Mouse (Mus musculus) hindbrain, embryonic 15.5 days (tissue): ENCODE data around the gene Rps19bp1. TPM values are rescaled to one million over a fixed set of nuclear protein-coding genes. Genes with fewer than 3 reads are reported as not detected.

Source experiments
- ATAC-seq: fragments of 200-750 bp; cut with Nextera tagmentation; 2 replicates; pipeline ENCODE4 v1.8.0; 2017; ENCODE audit warnings: low read depth, moderate number of reproducible peaks, moderate TSS enrichment; ENCODE audit not compliant: low FRiP score
- H3K27ac ChIP-seq: fragments of 300-500 bp; sonication (generic); replicated peaks from 2 replicates; pipeline ENCODE4 v1.5.1; 2015; ENCODE audit warnings: mild to moderate bottlenecking, inconsistent platforms
- H3K27me3 ChIP-seq: fragments of 300-500 bp; sonication (generic); 2 replicates; pipeline ENCODE4 v1.6.1; 2015; ENCODE audit warnings: control low read depth, inconsistent platforms
- H3K36me3 ChIP-seq: fragments of 300-500 bp; sonication (generic); 2 replicates; pipeline ENCODE4 v1.6.1; 2015; ENCODE audit warnings: control low read depth, inconsistent platforms
- H3K4me1 ChIP-seq: fragments of 300-500 bp; sonication (generic); replicated peaks from 2 replicates; pipeline ENCODE4 v1.6.1; 2015; ENCODE audit warnings: control low read depth, inconsistent platforms
- H3K4me2 ChIP-seq: fragments of 300-500 bp; sonication (generic); 2 replicates; pipeline ENCODE4 v1.6.1; 2015; ENCODE audit warnings: moderate library complexity, mild to moderate bottlenecking, inconsistent platforms
- H3K4me3 ChIP-seq: fragments of 300-500 bp; sonication (generic); 2 replicates; pipeline ENCODE4 v1.5.1; 2015; ENCODE audit warnings: mild to moderate bottlenecking, inconsistent platforms
- H3K9ac ChIP-seq: fragments of 300-500 bp; sonication (generic); 2 replicates; pipeline ENCODE4 v1.6.1; 2015; ENCODE audit warnings: inconsistent platforms
- H3K9me3 ChIP-seq: fragments of 300-500 bp; sonication (generic); 2 replicates; pipeline ENCODE4 v1.6.1; 2016; ENCODE audit warnings: control low read depth, inconsistent platforms
- WGBS: fragments of 180-500 bp; shearing (Covaris S2); methylation state at CpG from one replicate; pipeline ENCODE4 v1.1.7; 2015; 5-methylcytosine and 5-hydroxymethylcytosine counted together
- polyA plus RNA-seq: library from polyadenylated mRNA; unstranded; fragments of >200 nt; fragmentation: Nextera tagmentation; extraction: Ambion mirVana; gene quantifications from 2 replicates; pipeline ENCODE4 v1.2.1, GENCODE M21; 2015

Rps19bp1 gene
- polyA plus RNA-seq, 1 experiment from 2014 or later: 76.2 TPM

DNA sequence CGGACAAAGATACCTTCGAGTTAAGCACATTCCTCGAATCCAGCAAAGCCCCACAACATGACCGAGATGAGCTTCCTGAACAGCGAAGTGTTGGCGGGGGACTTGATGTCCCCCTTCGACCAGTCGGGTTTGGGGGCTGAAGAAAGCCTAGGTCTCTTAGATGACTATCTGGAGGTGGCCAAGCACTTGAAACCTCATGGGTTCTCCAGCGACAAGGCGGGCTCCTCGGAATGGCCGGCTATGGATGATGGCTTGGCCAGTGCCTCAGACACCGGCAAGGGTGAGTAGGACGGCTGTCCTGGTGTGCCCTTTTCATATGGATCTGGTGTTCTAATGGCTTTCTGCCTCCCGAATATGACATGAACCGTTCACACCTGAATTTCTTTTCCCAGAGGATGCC is 7.9 kb downstream of the Rps19bp1 start:
- 7% methylated on average over 16 of the region's 16 CpGs for WGBS
- Histone ChIP-seq H3K9ac (peak overlapping the region; percentile 100), H3K36me3 (peaks cover 32% of the 10 kb centered on the region), H3K4me3 (peak overlapping the region; percentile 94), H3K4me2 (peak overlapping the region; percentile 88), H3K27me3 (no peaks in the 10 kb centered on the region), H3K4me1 (peaks cover 36% of the 10 kb centered on the region), H3K27ac (peak overlapping the region; percentile 99), H3K9me3 (no peaks in the 10 kb centered on the region)
- no peak for ATAC-seq

DNA sequence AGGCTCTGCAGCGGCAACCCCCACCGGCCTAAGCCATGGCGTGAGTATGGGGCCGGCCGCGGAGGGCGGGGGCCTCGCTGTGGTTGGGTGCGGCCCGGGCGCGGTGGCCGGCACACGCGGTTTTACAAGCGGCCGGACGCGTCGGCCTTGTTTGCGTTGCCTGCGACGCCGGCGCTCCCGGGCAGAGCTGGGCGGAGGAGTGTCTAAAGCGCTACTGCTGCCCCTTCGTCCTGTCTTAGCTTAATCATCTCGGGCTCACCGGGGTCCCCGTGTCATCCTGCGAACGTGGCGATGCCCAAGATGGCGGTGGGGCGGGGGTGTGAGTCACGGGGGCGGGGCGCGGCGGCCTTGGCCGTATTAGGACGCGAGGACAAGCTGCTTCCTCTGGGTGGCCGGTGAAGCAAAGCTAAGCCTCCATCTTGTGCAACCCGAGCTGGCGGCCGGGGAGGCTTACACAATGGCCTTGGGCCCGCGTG is 8.4 kb downstream of the Rps19bp1 start:
- under 1% methylated on average over 51 of the region's 51 CpGs for WGBS
- Histone ChIP-seq H3K4me1 (peaks cover 36% of the 10 kb centered on the region), H3K4me2 (peak overlapping the region; percentile 88), H3K27me3 (no peaks in the 10 kb centered on the region), H3K9ac (peak overlapping the region; percentile 100), H3K9me3 (no peaks in the 10 kb centered on the region), H3K4me3 (peak overlapping the region; percentile 94), H3K36me3 (peaks cover 38% of the 10 kb centered on the region), H3K27ac (peak overlapping the region; percentile 99)
- ATAC-seq: peak; percentile 6

DNA sequence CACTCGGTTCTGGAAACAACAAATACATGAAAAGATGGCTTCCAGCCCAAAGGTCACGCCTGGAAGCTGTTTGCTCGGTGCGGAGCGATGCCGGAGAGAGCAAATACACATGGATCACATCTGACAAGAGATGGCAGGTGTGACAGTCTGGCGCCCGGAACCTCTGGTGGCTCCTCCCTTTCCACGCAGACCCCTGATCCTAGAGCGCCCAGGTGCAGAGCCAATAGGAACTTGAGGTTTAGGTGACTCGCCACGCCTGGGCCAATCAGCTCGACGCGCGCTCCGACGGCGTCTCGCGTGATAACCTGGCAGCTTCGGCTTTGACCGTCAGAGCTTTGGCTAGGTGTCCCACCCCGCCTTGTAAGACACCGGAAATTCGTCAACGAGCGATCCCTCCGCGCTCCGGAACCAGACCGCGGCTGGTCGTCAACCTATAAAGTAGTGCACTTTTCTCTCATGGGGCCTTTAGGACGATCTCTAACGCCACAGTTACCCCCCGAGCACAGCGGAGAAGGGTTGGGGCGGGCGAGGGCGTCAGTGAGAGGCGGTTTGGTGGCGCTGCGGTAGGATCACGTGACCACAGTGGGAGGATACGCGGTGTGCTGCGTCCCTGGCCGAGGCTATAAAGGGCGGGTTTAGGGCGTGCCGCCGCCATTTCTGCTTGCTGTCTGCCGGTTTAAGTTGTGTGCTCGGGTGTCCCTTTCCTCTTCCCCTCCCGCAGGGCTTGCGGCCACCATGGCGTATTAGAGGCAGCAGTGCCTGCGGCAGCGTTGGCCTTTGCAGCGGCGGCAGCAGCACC is 9.1 kb downstream of the Rps19bp1 start, which contains the start of gene Atf4:
Atf4 (plus strand) TSS at position 338 of the 799 bp plus-strand sequence.
- WGBS: under 1% methylated on average over 57 of the region's 62 CpGs
- Histone ChIP-seq H3K4me2 (peak within 1 kb of the TSS; percentile 88), H3K9ac (peak within 1 kb of the TSS; percentile 100), H3K36me3 (peaks cover 44% of the 10 kb centered on the region), H3K27me3 (no peaks in the 10 kb centered on the region), H3K4me1 (peaks cover 36% of the 10 kb centered on the region), H3K4me3 (peak within 1 kb of the TSS; percentile 94), H3K27ac (peak within 1 kb of the TSS; percentile 99), H3K9me3 (no peaks in the 10 kb centered on the region)
- ATAC-seq: peak; percentile 97

DNA sequence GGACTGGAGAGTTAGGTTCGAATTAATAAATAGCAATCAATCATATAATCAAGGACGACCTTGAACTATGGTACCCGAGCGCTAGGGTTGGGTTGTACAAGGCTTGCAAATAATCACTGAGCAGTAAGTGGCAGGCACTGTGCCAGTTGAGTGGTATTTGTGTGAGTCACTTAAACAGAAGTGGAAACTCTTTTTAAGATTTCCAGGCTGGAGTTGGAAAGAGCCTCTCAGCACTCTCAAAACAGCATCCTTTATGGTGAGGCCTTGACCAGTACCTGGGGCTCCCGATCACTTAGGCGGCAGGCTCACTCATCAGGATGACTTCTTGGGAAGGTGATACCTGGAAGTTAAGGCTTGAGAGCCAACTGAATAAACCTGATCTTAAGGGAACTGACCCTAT is 9.9 kb downstream of the Rps19bp1 start:
- Histone ChIP-seq H3K4me1 (peaks cover 36% of the 10 kb centered on the region), H3K4me2 (peak overlapping the region; percentile 88), H3K4me3 (peak overlapping the region; percentile 94), H3K36me3 (peaks cover 48% of the 10 kb centered on the region), H3K27ac (peak overlapping the region; percentile 99), H3K9me3 (no peaks in the 10 kb centered on the region), H3K9ac (peak overlapping the region; percentile 71), H3K27me3 (no peaks in the 10 kb centered on the region)
- ATAC-seq: no peak
- 45% methylated on average over 6 of the region's 6 CpGs for WGBS

DNA sequence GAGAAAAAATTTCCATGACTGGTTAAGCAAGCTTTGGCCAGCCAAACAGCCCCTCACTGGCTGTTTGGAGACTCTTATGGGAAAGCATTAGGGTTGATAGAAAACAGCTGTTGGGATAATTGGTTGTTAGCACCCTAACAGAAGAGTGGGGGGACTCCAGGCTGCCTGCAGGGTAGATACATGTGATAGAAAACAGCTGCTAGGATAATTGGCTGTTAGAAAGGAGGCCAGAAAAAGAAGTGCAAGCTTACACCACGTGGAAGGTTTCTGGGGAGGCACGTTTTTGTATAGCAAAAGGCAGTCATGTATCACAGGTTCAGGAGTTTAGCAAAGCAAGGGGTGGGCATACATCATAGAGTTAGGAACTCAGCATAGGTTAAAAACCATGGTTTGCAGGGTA is 10.6 kb downstream of the Rps19bp1 start:
- ATAC-seq: no peak
- Histone ChIP-seq H3K4me2 (no peak overlapping the region), H3K27me3 (no peaks in the 10 kb centered on the region), H3K4me3 (no peak overlapping the region), H3K9ac (no peak overlapping the region), H3K4me1 (peaks cover 36% of the 10 kb centered on the region), H3K9me3 (no peaks in the 10 kb centered on the region), H3K27ac (peak overlapping the region; percentile 99), H3K36me3 (peaks cover 52% of the 10 kb centered on the region)
- 42% methylated on average over 2 of the region's 2 CpGs for WGBS

DNA sequence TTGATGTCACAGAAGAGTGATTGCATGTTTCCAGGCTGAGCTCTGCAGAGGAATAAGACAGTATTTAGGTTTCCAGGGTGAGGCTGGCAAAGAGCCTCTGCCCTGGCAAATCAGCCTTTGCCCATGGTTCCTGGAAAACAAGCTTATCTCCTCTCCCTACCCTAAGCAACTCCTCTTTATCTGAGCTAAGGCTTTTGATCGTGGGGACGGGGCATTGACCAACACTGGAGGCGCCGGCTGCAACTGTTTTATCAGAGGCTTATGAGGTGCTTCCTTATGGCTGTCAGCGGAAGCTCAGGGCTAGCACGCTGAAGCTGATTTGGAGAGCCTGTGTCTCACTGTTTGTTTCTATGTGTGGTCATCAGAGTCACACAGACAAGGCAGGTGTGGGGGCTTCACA is 13.5 kb downstream of the Rps19bp1 start:
- Histone ChIP-seq H3K4me2 (no peak overlapping the region), H3K9ac (no peak overlapping the region), H3K9me3 (no peaks in the 10 kb centered on the region), H3K4me3 (no peak overlapping the region), H3K4me1 (peaks cover 13% of the 10 kb centered on the region), H3K27me3 (no peaks in the 10 kb centered on the region), H3K27ac (no peak overlapping the region), H3K36me3 (peaks cover 53% of the 10 kb centered on the region)
- WGBS: 97% methylated on average over 6 of the region's 6 CpGs
- no peak for ATAC-seq

DNA sequence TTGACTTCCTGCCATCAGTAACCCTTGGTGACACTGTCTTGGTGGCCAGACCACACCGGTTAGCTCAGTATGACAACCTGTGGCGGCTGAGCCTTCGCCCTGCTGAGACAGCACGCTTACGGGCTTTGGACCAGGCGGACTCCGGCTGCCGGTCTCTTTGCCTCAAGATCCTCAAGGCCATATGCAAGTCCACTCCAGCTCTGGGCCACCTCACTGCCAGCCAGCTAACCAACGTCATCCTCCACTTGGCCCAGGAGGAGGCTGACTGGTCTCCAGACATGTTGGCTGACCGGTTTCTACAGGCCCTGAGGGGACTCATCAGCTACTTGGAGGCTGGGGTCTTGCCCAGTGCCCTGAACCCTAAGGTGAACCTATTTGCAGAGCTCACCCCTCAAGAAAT is 14.4 kb downstream of the Rps19bp1 start:
- peaks cover 13% of the 10 kb centered on the region for H3K4me1 ChIP-seq
- no peaks in the 10 kb centered on the region for H3K9me3 ChIP-seq
- H3K4me3 ChIP-seq: no peak overlapping the region
- H3K36me3 ChIP-seq: peaks cover 55% of the 10 kb centered on the region
- H3K9ac ChIP-seq: no peak overlapping the region
- H3K4me2 ChIP-seq: no peak overlapping the region
- no peaks in the 10 kb centered on the region for H3K27me3 ChIP-seq
- H3K27ac ChIP-seq: no peak overlapping the region
- WGBS: 97% methylated on average over 10 of the region's 10 CpGs
- ATAC-seq: no peak

DNA sequence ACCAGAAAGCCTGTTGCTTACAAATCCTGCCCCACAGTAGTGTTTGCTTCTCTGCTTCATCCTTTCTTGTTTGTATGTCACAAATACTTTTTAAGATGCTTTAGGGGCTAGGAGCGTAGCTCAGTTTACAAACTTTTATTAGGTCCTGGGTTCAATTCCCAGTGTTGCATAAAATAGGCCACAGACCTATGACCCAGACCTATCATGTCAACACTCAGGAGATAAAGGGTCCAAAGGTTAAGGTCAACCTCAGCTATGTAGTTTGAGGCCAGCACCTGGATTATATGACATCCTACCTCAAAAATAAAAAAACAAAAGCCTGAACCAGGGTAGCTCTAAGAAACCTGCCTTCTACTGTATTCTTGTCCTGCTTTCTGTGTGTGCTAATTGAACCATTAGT is 15.5 kb downstream of the Rps19bp1 start:
- WGBS: 100% methylated on average over 1 of the region's 1 CpGs
- ATAC-seq: no peak
- no peak overlapping the region for H3K4me2 ChIP-seq
- H3K36me3 ChIP-seq: peaks cover 60% of the 10 kb centered on the region
- H3K4me3 ChIP-seq: no peak overlapping the region
- no peak overlapping the region for H3K9ac ChIP-seq
- H3K27me3 ChIP-seq: no peaks in the 10 kb centered on the region
- no peak overlapping the region for H3K27ac ChIP-seq
- H3K4me1 ChIP-seq: peaks cover 2% of the 10 kb centered on the region
- H3K9me3 ChIP-seq: no peaks in the 10 kb centered on the region

DNA sequence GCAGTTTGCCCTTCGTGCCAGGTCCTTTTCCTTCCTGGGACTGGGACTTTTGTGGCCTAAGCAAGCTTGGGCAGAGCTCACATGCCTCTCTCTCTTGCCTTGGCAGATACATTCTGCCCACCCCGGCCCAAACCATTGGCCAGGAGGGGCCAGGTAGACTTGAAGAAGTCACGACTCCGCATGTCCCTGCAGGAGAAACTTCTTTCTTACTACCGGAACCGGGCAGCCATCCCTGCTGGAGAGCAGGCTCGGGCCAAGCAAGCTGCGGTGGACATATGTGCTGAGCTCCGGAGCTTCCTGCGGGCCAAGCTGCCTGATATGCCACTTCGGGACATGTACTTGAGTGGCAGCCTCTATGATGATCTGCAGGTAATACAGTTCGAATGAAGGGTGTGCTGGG is 16.0 kb downstream of the Rps19bp1 start:
- WGBS: 99% methylated on average over 12 of the region's 12 CpGs
- Histone ChIP-seq H3K4me1 (no peaks in the 10 kb centered on the region), H3K36me3 (peaks cover 63% of the 10 kb centered on the region), H3K9ac (no peak overlapping the region), H3K4me3 (no peak overlapping the region), H3K4me2 (no peak overlapping the region), H3K27ac (no peak overlapping the region), H3K27me3 (no peaks in the 10 kb centered on the region), H3K9me3 (no peaks in the 10 kb centered on the region)
- ATAC-seq: no peak

DNA sequence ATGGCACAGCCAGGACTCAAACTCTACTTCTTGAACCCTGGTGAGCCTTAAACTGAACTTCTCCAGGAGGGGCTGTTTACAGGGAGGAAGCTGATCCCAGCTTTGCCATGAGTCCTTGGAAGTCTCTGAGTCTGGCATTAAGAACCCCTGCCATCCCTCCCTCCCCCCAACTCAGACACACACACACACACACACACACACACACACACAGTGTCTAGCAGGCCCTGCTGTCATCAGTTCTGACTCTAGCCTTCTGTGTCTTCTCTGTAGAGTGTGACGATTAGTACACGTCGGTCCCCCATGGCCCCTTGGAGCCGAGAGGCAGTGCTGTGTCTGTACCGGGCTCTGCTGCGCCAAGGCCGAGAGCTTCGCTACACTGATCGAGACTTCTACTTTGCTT is 28.6 kb downstream of the Rps19bp1 start, which contains the start of gene AC140267.1:
AC140267.1 (plus strand) TSS at position 301 of the 400 bp plus-strand sequence.
- peaks cover 28% of the 10 kb centered on the region for H3K36me3 ChIP-seq
- peaks cover 16% of the 10 kb centered on the region for H3K4me1 ChIP-seq
- H3K9ac ChIP-seq: peak within 1 kb of the TSS; percentile 81
- H3K9me3 ChIP-seq: no peaks in the 10 kb centered on the region
- peak within 1 kb of the TSS; percentile 73 for H3K4me3 ChIP-seq
- no peak for ATAC-seq
- H3K27me3 ChIP-seq: no peaks in the 10 kb centered on the region
- no peak within 1 kb of the TSS for H3K27ac ChIP-seq
- peak within 1 kb of the TSS; percentile 84 for H3K4me2 ChIP-seq
- 97% methylated on average over 9 of the region's 9 CpGs for WGBS

DNA sequence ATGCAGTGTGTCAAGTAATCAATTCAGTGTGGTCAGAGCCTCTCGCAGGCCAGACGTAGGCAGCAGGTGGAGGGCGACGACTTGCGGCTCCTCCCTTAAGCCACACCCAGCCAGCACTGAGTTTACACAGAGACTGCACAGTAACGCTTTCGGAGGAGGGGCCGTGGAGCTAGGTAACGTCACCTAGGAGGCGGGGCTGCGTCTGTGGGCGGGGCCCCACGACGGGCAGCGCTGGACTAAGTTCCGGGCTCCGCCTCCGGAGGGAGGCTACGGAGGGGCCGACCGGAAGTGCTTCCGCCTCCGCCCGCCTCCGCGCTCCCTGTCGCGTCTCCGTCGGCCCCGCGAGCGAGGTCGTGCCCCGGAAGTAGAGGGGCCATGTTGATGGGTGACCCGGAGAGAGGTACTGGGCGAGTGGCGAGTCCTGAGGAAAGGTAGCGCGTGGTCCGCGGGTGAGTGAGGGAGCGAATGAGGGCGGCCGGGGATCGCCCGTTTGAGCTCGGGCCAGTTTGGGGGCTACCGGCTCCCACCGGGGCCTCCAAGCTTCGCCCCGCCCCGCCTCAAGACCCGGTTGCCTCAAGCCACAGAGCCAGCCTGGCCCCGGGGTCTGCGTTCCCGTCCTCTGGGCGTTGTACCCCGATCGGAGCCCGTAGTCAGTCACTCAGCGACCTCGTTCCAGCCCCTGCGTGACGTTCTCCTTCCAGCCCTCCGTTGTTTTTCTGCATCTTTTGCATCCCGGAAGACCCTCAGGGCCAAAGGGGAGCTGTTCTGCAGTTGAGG is 30.2 kb downstream of the Rps19bp1 start, which contains the start of gene Mief1:
Mief1 (plus strand) TSS at position 286 of the 777 bp plus-strand sequence.
- Histone ChIP-seq H3K9ac (peak within 1 kb of the TSS; percentile 81), H3K27me3 (no peaks in the 10 kb centered on the region), H3K9me3 (no peaks in the 10 kb centered on the region), H3K27ac (peak within 1 kb of the TSS; percentile 81), H3K4me3 (peak within 1 kb of the TSS; percentile 73), H3K36me3 (peaks cover 24% of the 10 kb centered on the region), H3K4me2 (peak within 1 kb of the TSS; percentile 84), H3K4me1 (peaks cover 16% of the 10 kb centered on the region)
- ATAC-seq: peak; percentile 97
- 0% methylated on average over 64 of the region's 67 CpGs for WGBS

DNA sequence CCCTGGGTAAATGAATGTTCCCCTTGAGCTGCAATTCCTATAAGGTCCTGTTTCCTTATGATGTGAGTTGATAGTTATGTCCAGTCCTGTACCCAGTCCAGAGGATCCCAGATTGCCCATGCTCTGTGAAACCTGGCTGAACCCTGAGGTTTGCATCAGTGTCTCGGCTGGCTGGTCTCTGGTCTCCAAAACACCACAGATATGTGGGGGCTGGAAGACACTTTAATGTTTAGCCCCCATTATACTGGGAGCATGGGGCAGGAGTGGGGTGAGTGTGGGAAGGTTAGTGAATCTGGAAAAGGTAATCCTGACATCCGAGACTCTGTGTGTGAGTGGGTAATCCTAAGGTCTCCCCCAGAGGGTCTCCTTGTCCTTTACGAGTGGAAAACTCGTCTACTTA is 31.1 kb downstream of the Rps19bp1 start:
- H3K4me2 ChIP-seq: peak overlapping the region; percentile 84
- no peak overlapping the region; the same call in 1 of the 2 replicates for H3K4me3 ChIP-seq
- H3K36me3 ChIP-seq: peaks cover 15% of the 10 kb centered on the region
- 63% methylated on average over 4 of the region's 4 CpGs for WGBS
- no peak for ATAC-seq
- no peaks in the 10 kb centered on the region for H3K27me3 ChIP-seq
- peaks cover 16% of the 10 kb centered on the region for H3K4me1 ChIP-seq
- H3K9me3 ChIP-seq: no peaks in the 10 kb centered on the region
- H3K27ac ChIP-seq: peak overlapping the region; percentile 81
- peak overlapping the region; percentile 35; the same call in 1 of the 2 replicates for H3K9ac ChIP-seq
